Mouse (Mus musculus): ENCODE results near the gene Map3k7. TPM values are rescaled to one million over a fixed set of nuclear protein-coding genes. Genes with fewer than 3 reads are reported as not detected.
A peak's percentile ranks its signal among the peaks of the same experiment; 100 is the strongest.

Map3k7 gene
- 45.1 and 47.5 TPM in 2 replicates for polyA plus RNA-seq (2016; fragmentation: Nextera tagmentation; extraction: Ambion mirVana)

GRCm38 (mm10) chr4:31963354-31964193, at the start of gene Map3k7:
Map3k7 (plus strand) TSS chr4:31964097.
- H3K36me3 ChIP-seq (replicated peaks), result no peaks in the 10 kb centered on the region
- H3K4me3 ChIP-seq (replicated peaks), result peak within 1 kb of the TSS; percentile 87
- H3K27ac ChIP-seq, result peak within 1 kb of the TSS; percentile 98
- H3K27me3 ChIP-seq, result no peaks in the 10 kb centered on the region
- H3K9me3 ChIP-seq, result no peaks in the 10 kb centered on the region
- peak; percentile 96 for ATAC-seq (ENCODE audit: low FRiP score)
- peaks cover 22% of the 10 kb centered on the region for H3K4me1 ChIP-seq
- H3K9ac ChIP-seq, result peak within 1 kb of the TSS; percentile 87
- WGBS, result under 1% methylated on average over 88 of the region's 88 CpGs
- H3K4me2 ChIP-seq, result peak within 1 kb of the TSS; percentile 87

- Histone ChIP-seq H3K27ac (peak overlapping the region; percentile 50; the same call in 1 of the 2 replicates), H3K4me3 (replicated peaks) (no peak overlapping the region), H3K4me2 (no peak overlapping the region), H3K9ac (no peak overlapping the region), H3K27me3 (0 out of 2 replicates have a peak, but pooled peaks cover 5% of the 10 kb centered on the region), H3K4me1 (no peaks in the 10 kb centered on the region), H3K9me3 (no peaks in the 10 kb centered on the region), H3K36me3 (replicated peaks) (no peaks in the 10 kb centered on the region)
- WGBS, result 76% methylated on average over 11 of the region's 11 CpGs
- no peak for ATAC-seq (ENCODE audit: low FRiP score)
These were observed 48.8 kb upstream of the Map3k7 start for GRCm38 (mm10) chr4:31915114-31915513.

GRCm38 (mm10) chr4:31918717-31919116, 45.2 kb upstream of the Map3k7 start:
- Histone ChIP-seq H3K27ac (no peak overlapping the region), H3K4me1 (0 out of 2 replicates have a peak, but pooled peaks cover 6% of the 10 kb centered on the region), H3K9me3 (no peaks in the 10 kb centered on the region), H3K9ac (no peak overlapping the region), H3K4me2 (no peak overlapping the region), H3K27me3 (peaks cover 9% of the 10 kb centered on the region; the same call in 1 of the 2 replicates), H3K4me3 (replicated peaks) (no peak overlapping the region), H3K36me3 (replicated peaks) (no peaks in the 10 kb centered on the region)
- no peak for ATAC-seq (ENCODE audit: low FRiP score)
- 92% methylated on average over 5 of the region's 5 CpGs for WGBS

GRCm38 (mm10) chr4:31922215-31922614, 41.7 kb upstream of the Map3k7 start:
- Histone ChIP-seq H3K27me3 (peaks cover 9% of the 10 kb centered on the region; the same call in 1 of the 2 replicates), H3K4me2 (no peak overlapping the region), H3K4me1 (peaks cover 10% of the 10 kb centered on the region), H3K4me3 (replicated peaks) (no peak overlapping the region), H3K36me3 (replicated peaks) (no peaks in the 10 kb centered on the region), H3K9me3 (no peaks in the 10 kb centered on the region), H3K27ac (no peak overlapping the region), H3K9ac (no peak overlapping the region)
- 41% methylated on average over 7 of the region's 7 CpGs for WGBS
- no peak for ATAC-seq (ENCODE audit: low FRiP score)

GRCm38 (mm10) chr4:31923437-31923836, 40.5 kb upstream of the Map3k7 start:
- 59% methylated on average over 8 of the region's 8 CpGs for WGBS
- no peak overlapping the region for H3K4me2 ChIP-seq
- H3K9ac ChIP-seq, result no peak overlapping the region
- no peaks in the 10 kb centered on the region for H3K9me3 ChIP-seq
- no peak overlapping the region for H3K27ac ChIP-seq
- no peak for ATAC-seq (ENCODE audit: low FRiP score)
- H3K36me3 ChIP-seq (replicated peaks), result no peaks in the 10 kb centered on the region
- H3K4me1 ChIP-seq, result peaks cover 10% of the 10 kb centered on the region
- H3K27me3 ChIP-seq, result peaks cover 12% of the 10 kb centered on the region; the same call in 1 of the 2 replicates
- H3K4me3 ChIP-seq (replicated peaks), result no peak overlapping the region

GRCm38 (mm10) chr4:31924301-31925185, 39.4 kb upstream of the Map3k7 start:
- peaks cover 6% of the 10 kb centered on the region; the same call in 1 of the 2 replicates for H3K27me3 ChIP-seq
- no peaks in the 10 kb centered on the region for H3K36me3 ChIP-seq (replicated peaks)
- peaks cover 10% of the 10 kb centered on the region for H3K4me1 ChIP-seq
- no peaks in the 10 kb centered on the region for H3K9me3 ChIP-seq
- no peak overlapping the region for H3K27ac ChIP-seq
- no peak overlapping the region for H3K4me2 ChIP-seq
- 35% methylated on average over 14 of the region's 14 CpGs for WGBS
- ATAC-seq (ENCODE audit: low FRiP score), result 0 out of 2 replicates have a peak, but pooled peaks have one; percentile 33
- H3K4me3 ChIP-seq (replicated peaks), result no peak overlapping the region
- no peak overlapping the region for H3K9ac ChIP-seq

GRCm38 (mm10) chr4:31933171-31933570, 30.7 kb upstream of the Map3k7 start:
- Histone ChIP-seq H3K4me1 (peaks cover 20% of the 10 kb centered on the region), H3K27me3 (0 out of 2 replicates have a peak, but pooled peaks cover 6% of the 10 kb centered on the region)
- WGBS, result 31% methylated on average over 3 of the region's 3 CpGs

GRCm38 (mm10) chr4:31935831-31936306, 28.0 kb upstream of the Map3k7 start:
- H3K27me3 ChIP-seq, result 0 out of 2 replicates have a peak, but pooled peaks cover 11% of the 10 kb centered on the region
- no peak for ATAC-seq (ENCODE audit: low FRiP score)
- no peak overlapping the region for H3K9ac ChIP-seq
- H3K9me3 ChIP-seq, result no peaks in the 10 kb centered on the region
- 57% methylated on average over 3 of the region's 3 CpGs for whole genome bisulfite sequencing
- H3K4me1 ChIP-seq, result peaks cover 20% of the 10 kb centered on the region
- H3K36me3 ChIP-seq (replicated peaks), result no peaks in the 10 kb centered on the region
- H3K4me2 ChIP-seq, result no peak overlapping the region
- no peak overlapping the region for H3K4me3 ChIP-seq (replicated peaks)
- no peak overlapping the region for H3K27ac ChIP-seq

More at GRCm38 (mm10) chr4:31933171-31933570, 30.7 kb upstream of the Map3k7 start:
- Histone ChIP-seq H3K27ac (no peak overlapping the region), H3K9ac (no peak overlapping the region), H3K4me3 (replicated peaks) (no peak overlapping the region), H3K36me3 (replicated peaks) (no peaks in the 10 kb centered on the region), H3K9me3 (no peaks in the 10 kb centered on the region), H3K4me2 (no peak overlapping the region)
- no peak for ATAC-seq (ENCODE audit: low FRiP score)

GRCm38 (mm10) chr4:31936358-31936757, 27.5 kb upstream of the Map3k7 start:
- H3K4me1 ChIP-seq, result peaks cover 20% of the 10 kb centered on the region
- no peaks in the 10 kb centered on the region for H3K36me3 ChIP-seq (replicated peaks)
- no peak for ATAC-seq (ENCODE audit: low FRiP score)
- peak overlapping the region; percentile 95 for H3K4me2 ChIP-seq
- H3K4me3 ChIP-seq (replicated peaks), result no peak overlapping the region
- 0 out of 2 replicates have a peak, but pooled peaks cover 11% of the 10 kb centered on the region for H3K27me3 ChIP-seq
- WGBS, result 3% methylated on average over 8 of the region's 8 CpGs
- no peak overlapping the region for H3K9ac ChIP-seq
- no peaks in the 10 kb centered on the region for H3K9me3 ChIP-seq
- H3K27ac ChIP-seq, result no peak overlapping the region

GRCm38 (mm10) chr4:31936911-31937375, 27.0 kb upstream of the Map3k7 start:
- no peaks in the 10 kb centered on the region for H3K9me3 ChIP-seq
- 0 out of 2 replicates have a peak overlapping the region, but pooled peaks have one; percentile 65 for H3K27ac ChIP-seq
- no peaks in the 10 kb centered on the region for H3K36me3 ChIP-seq (replicated peaks)
- peak overlapping the region; percentile 95 for H3K4me2 ChIP-seq
- peaks cover 20% of the 10 kb centered on the region for H3K4me1 ChIP-seq
- 1% methylated on average over 15 of the region's 15 CpGs for WGBS
- H3K9ac ChIP-seq, result peak overlapping the region; percentile 69
- ATAC-seq (ENCODE audit: low FRiP score), result no peak
- H3K27me3 ChIP-seq, result 0 out of 2 replicates have a peak, but pooled peaks cover 8% of the 10 kb centered on the region
- H3K4me3 ChIP-seq (replicated peaks), result peak overlapping the region; percentile 50

GRCm38 (mm10) chr4:31937376-31938281, 26.3 kb upstream of the Map3k7 start:
- Histone ChIP-seq H3K4me3 (replicated peaks) (peak overlapping the region; percentile 50), H3K27me3 (0 out of 2 replicates have a peak, but pooled peaks cover 5% of the 10 kb centered on the region), H3K9me3 (no peaks in the 10 kb centered on the region), H3K4me2 (peak overlapping the region; percentile 95), H3K9ac (peak overlapping the region; percentile 69), H3K4me1 (peaks cover 20% of the 10 kb centered on the region), H3K36me3 (replicated peaks) (no peaks in the 10 kb centered on the region), H3K27ac (peak overlapping the region; percentile 65)
- peak; percentile 71 for ATAC-seq (ENCODE audit: low FRiP score)
- WGBS, result 2% methylated on average over 36 of the region's 36 CpGs
